Mouse (Mus musculus): Measurements from ENCODE around the gene Prl7c1.
"Not testable (repeated sequence)": the region's sequence is repeated elsewhere in the genome, so short reads cannot be mapped to it uniquely, and the experiment has no call there.

Prl7c1 gene

DNA sequence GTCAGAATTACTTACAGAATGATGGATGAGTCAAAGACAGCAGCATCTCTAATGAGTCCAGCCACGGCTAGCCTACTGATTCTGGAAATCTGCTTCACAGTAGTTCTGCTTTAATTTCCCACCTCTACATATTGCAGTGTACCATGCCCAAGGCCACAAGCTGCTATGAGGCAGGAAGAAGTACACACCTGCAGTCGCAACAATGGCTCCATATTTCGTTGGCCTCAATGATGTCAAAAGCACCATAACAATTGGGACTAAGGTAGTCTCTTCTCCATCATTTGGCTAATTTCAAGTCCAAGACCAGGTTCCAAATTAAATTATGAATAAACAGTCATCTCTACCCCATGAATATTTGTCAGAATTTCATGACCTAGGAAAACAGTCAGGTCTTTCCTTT, at the start of gene Prl7c1:
Gene Prl7c1 (minus strand): TSS at position 101 of the 400 bp plus-strand sequence.
- DNase-seq (ENCODE audit: low read depth, low spot score): not testable (repeated sequence)

DNA sequence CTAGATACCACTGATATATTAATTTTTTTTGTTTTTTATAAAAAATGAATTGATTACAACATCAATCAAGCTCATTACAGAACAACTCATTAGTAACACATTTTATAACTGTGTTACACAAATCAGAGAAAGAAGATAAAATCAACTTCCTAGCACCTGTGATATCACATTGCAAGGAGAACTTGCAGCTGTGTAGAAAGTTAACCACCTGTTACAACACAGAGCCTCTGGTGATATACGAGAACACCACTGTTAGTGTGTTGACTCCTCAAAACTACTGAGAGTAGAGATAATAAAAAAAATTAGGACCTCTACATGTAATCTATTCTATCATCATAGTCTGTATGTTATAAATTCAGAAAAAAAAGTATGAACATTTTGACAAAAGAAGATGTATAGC, 22.2 kb upstream of the Prl7c1 start:
- DNase-seq (ENCODE audit: low read depth, low spot score): no peak

DNA sequence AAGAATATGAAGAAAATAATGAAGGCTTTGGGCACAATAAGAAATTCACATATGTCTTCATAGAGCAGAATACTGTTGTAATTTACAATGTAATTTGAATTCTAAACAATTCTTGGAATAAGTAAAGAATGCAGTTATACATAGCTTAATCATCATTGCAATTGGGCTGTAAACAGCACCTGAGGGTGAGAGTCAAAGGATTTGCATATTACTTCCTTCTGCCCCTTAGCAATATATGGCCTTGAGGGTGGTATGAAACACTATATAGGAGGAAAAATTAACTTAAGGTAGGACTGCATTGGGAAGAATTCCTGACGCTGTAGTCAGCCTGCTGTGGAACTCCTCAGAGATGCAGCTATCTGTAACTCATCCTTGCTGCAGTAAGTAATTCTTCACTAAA, 20.8 kb upstream of the Prl7c1 start, which contains the start of gene Prl2a1:
Gene Prl2a1 (plus strand): TSS at position 301 of the 400 bp plus-strand sequence.
- DNase-seq (ENCODE audit: low read depth, low spot score): no peak

DNA sequence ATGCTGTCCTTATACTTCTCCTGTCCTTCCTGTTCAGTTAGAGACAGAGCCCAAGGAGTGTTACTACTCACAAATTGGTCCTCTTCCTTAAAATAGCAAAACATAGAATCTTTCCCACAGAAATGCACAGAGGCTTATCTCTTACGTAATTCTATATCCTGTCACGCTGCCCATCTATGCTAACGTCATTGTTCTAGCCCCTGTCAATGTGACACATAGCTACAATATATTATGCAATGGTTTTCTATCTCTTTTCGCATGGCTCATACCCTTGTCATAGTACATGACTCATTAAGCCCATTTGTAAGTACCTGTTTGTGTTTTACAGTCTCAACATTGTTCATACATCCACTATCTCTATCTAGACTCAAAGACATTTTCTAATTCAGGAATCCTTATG, 18.7 kb upstream of the Prl7c1 start:
- DNase-seq (ENCODE audit: low read depth, low spot score): no peak

DNA sequence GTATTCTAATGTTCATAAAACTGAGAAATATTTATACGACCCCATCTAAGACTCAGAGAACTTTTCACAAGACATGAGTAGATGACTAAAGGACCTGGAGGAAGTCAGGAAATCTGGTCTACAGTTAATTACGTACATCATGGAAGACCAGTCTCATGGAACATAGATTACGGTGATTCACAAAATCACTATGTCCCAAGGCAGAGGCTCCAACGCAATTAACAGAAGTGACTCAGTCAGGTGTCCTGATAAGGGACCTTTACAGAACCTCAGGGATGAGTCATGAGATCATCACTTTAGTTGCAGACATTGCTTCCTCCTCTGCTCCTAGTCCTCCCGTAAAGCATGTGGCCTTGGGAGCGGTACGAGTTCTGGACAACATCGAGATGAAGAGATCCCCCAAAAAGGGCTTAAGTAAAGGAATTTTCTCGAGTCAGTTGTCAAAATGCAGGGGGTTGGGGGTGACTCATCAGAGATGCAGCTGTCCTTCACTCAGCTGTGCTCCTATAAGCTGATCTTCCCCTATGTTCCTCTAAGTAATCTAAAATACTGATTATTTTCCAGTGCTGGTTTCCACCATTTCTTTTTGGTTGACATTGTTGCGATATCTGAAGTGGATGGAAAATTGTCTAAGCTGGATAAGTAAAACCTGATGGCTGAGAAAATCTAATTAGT, 46.0 kb downstream of the Prl7c1 start:
- no peak for DNase-seq (ENCODE audit: low read depth, low spot score)

DNA sequence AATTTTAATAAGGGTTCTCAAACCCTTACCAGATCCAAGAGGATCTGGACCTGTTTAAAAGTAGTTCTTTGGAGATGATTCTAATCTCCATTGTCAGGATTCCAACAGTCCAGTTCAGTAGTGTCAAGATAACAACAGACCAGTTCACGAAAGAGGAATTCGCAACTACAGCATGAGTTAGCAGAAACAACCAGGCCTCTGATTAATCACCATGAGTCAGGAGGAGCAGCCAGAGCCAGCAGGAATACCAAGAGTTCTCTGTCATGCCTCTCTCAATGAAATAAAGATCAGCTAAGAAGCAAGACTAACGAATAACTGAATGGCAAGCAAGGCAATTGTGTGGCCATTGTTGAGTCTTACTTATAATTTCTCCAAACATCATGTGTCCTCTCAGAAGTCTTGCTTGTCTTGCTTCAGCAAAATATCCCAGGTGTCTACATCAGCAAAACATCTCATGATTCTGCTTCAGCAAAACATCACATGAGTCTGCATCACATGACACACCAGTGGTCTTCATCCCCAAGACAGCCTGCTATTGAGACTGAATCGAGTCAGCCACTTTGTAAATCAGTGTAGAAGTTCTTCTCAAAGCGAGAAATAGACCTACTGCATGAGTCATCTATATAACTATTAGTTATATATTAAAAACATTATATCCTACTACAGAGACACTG, 50.2 kb downstream of the Prl7c1 start:
- DNase-seq (ENCODE audit: low read depth, low spot score): not testable (repeated sequence)

DNA sequence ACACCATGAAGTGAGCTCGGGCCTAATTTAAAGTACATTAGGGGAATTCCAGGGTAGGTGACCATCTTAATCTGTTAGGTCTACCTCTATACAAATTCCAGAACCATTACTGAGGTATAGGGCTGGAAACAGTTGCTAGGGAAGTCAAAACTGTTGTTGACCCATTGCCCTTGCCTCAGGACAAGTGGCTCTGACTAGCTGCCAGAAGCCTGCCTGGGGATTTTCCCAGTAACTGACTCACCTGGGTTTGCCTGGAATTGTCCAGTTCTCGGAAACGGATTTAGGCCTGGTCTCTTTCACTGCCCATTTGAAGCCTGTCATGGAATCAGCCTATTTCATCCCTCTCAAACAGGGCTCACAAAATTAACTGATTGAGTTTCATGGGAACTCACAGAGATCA, 55.5 kb downstream of the Prl7c1 start:
- DNase-seq (ENCODE audit: low read depth, low spot score): not testable (repeated sequence)

All from R1 (cell line).